Mouse (Mus musculus): ENCODE results near the gene Ralgps1.
"Not testable (repeated sequence)": the region's sequence is repeated elsewhere in the genome, so short reads cannot be mapped to it uniquely, and the experiment has no call there.

Ralgps1 gene

DNA sequence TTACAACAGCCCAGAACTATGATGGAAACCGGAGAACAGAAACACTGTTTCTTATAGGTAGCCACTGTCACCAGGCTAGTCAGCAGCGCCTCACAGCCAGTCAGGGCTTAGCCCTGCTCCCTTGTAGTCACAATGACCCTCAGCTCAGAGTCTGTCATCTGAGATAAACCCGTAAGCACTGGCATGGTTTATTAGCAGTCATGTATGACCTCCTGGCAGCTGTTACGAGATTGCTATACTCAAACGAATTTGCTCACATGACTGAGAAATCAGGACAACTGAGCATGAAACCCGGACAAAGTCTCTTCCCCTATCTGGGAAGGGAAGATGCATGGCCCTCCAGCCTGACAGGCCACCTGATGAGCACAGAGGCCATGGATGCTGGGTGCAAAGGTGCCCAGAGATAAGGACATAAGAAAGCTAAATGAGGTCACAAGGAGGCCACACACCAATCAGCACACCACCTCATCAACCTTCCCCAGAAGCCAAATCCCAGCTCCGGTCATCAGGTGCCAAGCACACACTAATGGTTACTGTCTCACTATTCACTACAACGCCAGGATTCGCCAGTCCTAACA lies 10.1 kb downstream of the Ralgps1 start:
- DNase-seq (ENCODE audit: low spot score in 2 of 2) = no peak

DNA sequence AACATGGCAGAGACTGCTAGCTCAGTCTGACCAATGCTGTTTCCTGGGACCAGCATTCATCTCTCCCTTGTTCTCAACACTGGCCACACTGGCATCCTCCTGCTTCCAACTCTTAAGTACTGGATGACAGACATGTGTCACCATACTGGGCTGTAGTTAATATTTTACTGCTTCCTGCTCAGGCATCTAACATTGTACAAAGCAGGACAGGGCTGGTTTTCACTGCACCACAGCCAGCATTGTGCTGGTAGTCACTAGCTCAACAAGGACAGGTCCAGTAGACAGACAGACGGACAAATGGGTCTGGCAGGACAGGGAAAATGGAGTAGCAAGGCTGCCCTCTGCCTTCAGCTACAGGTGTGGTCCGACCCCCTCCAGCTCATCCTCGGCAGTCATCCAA lies 10.7 kb downstream of the Ralgps1 start:
- DNase-seq (ENCODE audit: low spot score in 2 of 2) = peak in 1 of 2 experiments; percentile 24

DNA sequence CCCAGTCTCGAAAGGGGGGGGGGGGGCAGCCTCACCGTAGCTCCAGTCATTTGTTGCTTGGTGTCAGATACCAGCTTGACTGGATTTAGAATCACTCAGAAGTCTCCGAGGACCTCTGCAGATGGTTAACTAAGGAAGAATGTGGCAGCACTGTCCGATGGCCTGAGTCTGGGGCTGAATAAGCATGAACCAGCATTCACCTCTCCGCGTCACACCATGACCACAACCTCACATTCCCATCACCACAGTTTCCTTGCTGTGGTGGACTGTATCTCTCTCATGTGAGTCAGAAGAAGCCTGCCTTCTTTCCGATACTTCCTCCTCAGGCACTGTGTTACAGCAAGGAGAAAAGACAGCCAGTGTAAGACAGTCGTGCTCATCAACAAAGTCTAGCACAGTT lies 12.1 kb downstream of the Ralgps1 start:
- no peak for DNase-seq (ENCODE audit: low spot score in 2 of 2)

DNA sequence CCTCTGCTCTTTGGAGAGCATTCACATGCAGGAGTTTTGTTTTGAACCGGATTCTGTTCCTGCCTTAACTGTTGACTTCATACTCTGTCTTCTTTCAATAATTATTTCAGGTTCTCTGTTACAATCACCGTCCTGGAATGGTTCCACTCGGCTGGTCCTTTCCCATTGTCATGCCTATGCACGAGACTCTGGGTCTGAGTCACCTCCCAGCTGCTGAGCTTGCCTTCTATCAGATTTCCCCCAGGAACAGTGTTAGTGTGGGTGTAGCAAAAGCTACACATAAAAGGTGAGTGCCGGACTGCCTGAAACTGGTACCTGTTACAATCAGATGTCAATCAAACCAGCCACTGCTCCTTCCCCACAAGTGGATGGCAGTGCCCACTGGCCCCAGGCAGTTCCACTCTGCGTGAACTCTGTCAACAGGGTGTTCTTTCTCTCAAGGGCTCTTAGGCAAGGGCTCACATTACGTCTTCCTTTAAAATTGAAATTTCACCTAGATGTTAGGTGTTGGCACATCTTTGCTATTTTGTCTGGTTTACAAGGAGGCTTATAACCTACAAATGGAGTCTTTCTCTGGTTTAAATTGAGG lies 13.9 kb downstream of the Ralgps1 start:
- DNase-seq (ENCODE audit: low spot score in 2 of 2) = no peak

DNA sequence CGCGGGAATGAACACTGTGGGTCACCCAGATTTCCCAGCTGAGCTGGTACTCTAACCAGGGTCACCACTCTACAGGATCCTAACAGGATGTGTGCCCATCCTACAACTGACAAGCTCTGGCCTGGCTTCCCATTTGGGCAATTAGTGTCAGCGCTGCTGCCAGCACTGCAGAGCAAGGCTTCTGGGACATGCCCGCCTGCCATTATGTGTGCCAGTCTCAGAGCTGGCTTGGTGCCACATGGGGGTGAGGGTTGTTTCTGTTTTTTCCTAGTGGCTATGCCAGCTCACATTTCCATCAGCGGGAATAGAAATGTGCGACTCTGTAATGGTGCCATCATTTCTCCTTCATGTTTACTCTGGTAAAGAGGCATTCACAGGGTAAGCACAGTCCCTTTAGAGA lies 15.7 kb downstream of the Ralgps1 start:
- peak; percentile 92 to 94 for DNase-seq (ENCODE audit: low spot score in 2 of 2)

DNA sequence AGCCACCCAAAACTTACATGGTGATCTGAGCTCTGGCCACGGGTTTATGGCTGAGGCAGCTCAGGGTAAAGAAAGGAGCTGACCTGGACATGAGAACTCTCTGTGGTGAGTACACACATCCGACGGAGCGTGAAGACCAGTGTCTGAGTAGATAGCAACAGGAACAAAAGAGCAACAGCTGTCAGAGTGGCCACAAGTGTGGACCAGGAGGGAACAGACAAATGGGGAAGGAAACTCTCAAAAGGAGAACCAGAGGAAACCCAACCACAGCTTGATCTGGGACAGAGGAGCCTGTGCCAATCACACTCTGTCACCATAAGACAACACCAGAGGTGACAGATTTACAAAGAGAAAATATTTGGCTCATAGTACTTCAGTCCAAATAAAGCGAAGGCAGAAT lies 17.9 kb downstream of the Ralgps1 start:
- peak in 1 of 2 experiments; percentile 46 for DNase-seq (ENCODE audit: low spot score in 2 of 2)

DNA sequence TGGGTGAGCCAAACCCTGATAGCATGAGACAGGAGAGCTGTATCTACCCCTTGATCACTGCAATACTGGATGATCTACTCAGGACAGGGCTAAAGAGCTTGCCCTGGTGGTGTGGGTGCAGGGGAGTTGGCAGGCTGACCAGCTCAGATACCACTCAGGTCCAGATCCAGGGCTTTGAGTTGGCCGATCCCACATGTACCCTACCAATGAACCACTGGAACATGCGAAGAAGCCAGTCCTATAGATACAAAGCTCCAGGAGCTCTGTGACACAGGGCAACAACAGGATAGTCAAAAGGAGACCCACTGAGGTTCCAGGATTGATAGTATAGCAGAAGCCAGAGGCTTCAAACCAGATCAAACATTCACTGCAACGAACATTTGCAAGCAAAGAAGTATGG lies 19.8 kb downstream of the Ralgps1 start:
- no peak for DNase-seq (ENCODE audit: low spot score in 2 of 2)

DNA sequence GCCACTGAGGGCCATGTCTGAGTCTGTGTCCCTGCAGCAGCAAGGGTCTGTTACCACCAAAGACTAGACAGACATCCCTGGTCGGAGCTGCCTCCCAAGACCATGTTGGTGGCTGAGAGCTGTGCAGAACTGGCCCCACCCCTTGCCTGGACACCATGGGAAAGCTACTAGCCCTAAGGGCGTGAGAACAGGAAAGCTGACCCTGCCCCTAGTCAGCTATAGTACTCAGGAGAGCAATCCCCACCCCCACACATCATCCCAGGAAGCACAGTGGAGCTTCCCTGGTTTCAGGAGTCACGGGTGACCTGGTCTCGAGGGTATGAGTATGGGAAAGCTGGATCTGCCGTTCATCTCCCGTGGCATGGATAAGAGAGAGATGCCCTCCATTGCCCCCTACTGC lies 20.4 kb downstream of the Ralgps1 start:
- no peak for DNase-seq (ENCODE audit: low spot score in 2 of 2)

DNA sequence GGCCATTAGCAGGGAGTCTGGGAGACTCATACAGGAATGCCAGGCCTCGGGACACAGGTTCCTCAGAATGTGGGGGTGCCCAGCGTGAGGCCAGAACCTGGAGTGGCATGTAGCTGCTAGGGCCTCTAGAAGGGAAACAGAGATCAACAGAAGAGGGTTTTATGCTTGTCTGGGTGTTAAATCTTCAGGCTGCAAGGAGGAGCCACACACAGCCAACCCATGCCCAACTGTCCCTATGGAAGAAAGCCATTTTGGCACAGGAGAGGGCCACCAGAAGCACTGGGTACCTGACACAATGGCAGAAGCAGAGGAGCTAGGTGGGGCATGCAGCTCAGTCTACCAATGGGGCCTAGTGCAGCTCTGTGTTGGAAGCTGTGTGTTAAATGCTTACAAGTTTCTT lies 21.7 kb downstream of the Ralgps1 start:
- no peak for DNase-seq (ENCODE audit: low spot score in 2 of 2)

DNA sequence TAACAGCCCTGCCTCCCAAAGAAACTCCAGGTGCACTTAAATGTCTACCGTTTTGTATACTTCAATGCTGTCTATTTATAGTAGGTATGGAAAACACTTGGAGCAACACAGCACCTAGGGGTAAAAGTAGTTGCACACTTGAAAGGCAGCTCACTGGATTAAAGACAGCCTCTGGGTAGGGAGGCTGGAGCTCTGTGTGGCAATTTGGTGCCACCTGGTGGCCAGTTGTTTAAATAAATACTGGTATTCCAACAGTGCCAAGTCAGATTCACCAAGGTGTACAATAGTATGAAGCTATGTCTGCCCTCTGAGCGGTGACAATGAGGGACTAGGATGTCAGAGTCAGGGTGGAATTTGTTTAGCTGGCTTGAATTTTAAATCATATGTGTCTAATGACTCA lies 22.2 kb downstream of the Ralgps1 start:
- DNase-seq (ENCODE audit: low spot score in 2 of 2) = peak; percentile 83 to 86

DNA sequence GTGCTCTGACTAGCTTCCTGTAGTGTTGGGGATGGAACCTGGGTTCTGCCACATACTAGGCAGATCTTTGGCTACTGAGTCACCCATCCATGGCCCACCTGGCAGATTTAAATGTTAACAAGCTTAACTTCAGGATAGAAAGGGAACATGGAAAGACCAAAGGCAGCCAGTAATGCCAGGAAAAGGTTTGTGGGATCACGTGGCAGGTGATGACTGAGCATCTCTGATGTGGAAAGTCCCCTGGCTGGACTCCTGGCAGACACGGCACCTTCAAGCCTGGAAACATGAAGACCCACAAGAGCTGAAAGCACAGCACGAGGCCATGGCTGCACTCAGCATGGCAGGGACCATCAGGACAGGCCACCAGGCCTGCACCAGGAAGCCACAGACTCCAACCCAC lies 23.0 kb downstream of the Ralgps1 start:
- DNase-seq (ENCODE audit: low spot score in 2 of 2) = no peak

DNA sequence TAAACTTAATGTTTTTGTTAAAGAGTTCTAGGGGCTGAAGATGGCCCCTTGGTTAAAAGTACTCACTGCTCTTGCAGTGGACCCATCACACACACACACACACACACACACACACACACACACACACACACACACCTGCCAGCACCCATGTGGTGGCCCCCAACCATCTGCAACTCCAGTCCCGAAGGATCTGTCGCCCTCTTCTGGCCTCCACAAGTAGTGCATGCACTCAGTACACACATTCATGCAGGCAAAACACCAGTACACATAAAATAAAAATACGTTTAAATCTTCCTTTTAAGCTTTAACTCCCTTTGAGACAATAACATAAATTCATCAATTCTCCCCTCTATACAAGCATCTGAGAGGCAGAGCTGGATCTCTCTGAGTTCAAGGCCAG lies 23.7 kb downstream of the Ralgps1 start:
- peak; percentile 69 to 74 for DNase-seq (ENCODE audit: low spot score in 2 of 2)

DNA sequence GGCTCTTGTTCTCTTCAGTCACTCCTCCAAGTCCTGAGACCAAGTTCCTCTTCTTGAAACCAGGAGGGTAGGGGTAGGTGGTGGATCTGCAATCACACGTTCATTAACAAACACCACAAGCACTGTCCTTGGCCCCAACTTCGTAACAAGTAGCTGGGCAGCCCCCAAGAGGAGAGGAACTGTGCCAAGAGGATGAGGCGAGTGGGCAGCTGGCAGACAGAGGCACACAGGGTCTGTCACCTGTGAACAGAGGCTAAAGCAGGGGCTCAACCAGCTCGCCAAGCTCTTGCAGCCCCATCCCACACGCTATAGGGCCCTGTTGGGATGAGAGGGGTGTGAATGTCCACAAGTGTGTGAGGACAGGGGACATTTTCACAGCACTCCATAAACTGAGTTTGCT lies 24.5 kb downstream of the Ralgps1 start:
- DNase-seq (ENCODE audit: low spot score in 2 of 2) = no peak

DNA sequence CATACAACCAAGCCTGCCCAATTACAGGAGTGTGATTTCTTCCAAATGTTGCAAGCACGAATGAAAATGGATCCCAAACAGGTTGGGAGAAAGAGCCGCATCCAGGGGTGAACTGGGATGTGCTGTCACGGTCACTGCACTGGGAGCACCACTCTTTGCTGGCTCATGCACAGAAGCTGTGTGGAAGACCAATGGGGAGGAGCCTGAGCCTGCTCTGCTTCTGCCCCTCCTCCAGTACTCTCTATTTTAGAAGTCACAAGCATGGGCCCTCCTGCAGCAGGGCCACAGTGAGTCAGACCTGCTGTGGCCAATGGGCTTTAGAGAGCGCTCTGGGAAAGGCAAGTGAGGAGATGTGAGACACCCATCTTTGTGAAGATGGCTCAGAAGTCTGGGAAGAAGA lies 25.3 kb downstream of the Ralgps1 start:
- DNase-seq (ENCODE audit: low spot score in 2 of 2) = no peak

DNA sequence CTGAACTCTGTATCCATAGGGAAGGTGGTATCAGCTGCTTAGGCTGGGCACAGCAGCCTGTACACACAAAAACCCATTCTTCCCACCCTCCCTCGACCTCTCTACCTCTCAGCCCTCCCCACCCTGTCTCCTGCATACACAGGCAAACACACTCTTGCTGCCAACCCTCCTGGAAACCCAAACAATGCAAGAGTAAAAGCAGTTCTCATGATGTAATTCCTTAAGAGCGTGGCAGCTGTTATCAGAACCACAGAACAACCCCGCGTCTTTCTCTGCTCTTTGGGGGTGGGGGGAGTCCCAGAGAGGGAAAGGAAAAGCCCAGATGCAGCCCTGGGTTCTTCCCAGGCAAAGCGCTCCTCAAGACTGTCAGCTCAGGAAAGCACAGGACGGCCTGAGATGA lies 25.8 kb downstream of the Ralgps1 start:
- no peak for DNase-seq (ENCODE audit: low spot score in 2 of 2)

DNA sequence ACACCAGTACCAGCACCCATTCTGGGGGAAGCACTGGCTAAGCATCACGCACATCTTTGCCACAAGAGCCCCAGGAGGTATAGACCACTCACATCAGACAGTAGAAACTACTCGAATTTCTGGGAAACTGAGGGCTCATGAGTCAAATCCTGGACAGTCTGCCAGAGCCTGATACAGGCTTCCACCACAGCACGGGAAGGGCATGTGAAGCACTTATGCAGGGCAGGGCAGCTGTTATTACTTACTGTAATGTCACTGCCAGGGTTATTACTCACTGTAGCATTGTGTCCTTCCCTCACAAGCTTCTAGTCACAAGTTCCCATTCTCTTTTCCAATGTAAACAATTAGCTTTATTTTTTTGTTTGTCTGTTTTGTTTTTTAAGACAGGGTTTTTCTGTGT lies 27.9 kb downstream of the Ralgps1 start:
- DNase-seq (ENCODE audit: low spot score in 2 of 2) = no peak

DNA sequence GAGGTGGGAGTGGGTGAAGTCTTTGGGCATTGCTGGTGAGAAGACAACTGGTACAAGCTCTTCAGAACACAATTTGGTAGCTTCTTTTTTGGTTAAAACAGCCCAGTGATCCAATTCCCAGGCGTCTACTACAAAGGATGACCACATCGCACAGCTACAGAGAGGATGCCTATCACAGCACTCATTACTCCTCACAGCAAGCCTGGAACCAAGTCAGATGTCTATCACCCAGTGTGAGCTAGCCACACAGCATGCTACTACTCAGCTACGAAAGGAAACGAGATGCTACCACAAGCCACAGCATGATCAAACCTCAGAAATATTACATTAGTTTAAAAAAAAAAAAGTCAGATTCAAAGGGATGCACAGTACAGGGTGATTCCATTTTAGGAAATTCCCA lies 29.1 kb downstream of the Ralgps1 start:
- no peak for DNase-seq (ENCODE audit: low spot score in 2 of 2)

DNA sequence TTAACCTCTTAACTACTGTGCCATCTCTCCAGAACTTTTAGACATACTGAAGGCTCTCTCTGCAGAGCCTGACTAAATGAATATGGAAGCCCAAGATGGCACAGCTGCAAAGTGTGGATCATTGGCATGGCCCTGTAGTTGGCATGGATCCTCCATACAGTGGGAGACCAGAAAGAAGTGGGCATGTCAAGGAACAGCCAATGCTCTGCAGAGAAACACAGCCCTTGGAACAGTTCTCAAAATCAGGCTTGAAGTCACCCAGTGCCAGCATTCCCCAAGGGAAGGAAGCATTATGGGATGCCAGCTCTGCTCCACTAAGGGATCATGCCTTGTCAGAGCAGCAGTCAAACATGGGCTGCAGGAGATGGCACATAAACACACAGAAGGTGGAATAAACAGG lies 35.5 kb downstream of the Ralgps1 start:
- no peak for DNase-seq (ENCODE audit: low spot score in 2 of 2)

DNA sequence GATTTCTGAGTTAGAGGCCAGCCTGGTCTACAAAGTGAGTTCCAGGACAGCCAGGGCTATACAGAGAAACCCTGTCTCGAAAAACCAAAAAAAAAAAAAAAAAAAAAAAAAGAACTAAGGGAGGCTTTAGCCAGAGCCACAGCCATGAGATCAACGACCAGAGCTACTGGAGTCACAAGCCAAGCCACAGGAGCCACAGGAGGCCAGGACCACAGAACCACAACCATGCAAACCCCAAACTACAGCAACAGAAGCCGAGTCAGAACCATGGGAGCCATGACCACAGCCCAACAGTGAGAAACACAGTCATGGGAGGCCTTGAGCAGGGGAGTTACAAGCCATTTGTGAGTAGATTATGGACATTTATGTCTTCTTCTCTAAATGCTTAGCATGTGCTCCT lies 41.7 kb downstream of the Ralgps1 start:
- no peak for DNase-seq (ENCODE audit: low spot score in 2 of 2)

DNA sequence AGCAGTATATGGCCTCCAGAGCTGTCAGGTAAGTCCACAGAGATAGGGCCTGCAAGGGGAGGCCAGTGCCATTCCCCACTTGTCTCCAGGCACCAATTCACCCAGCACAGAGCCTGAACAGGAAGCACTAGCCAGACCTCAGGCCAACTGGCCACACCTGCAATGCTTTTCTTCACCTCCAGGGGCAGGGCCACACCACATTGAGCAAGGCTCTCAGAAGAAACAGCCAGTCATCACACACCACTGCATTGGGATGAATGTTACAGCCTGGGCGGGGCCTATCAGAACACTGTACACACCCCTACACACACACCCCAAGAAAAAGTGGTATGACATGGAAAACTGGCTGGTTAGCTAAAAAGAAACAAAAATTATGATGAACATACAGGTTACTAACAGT lies 42.3 kb downstream of the Ralgps1 start:
- DNase-seq (ENCODE audit: low spot score in 2 of 2) = no peak

DNA sequence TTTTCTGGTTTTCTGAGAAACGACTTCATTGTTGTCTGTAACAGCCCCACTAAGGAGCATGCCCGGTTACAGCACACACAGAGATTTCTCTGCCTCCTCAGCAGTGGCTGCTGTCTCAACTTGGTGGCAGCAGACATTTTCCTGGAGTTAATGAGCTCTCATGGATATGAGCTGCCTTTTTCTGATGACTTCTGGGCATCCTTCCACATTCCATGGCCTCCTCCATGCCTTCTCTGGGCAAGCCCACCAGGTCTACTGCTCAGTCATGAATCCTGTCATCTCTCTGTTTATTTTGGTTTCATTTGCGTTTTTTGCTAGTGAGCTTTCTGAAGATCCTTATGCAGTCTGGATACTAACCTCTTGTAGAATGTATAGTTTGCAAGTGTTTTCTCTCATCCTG lies 45.9 kb downstream of the Ralgps1 start:
- no peak for DNase-seq (ENCODE audit: low spot score in 2 of 2)

DNA sequence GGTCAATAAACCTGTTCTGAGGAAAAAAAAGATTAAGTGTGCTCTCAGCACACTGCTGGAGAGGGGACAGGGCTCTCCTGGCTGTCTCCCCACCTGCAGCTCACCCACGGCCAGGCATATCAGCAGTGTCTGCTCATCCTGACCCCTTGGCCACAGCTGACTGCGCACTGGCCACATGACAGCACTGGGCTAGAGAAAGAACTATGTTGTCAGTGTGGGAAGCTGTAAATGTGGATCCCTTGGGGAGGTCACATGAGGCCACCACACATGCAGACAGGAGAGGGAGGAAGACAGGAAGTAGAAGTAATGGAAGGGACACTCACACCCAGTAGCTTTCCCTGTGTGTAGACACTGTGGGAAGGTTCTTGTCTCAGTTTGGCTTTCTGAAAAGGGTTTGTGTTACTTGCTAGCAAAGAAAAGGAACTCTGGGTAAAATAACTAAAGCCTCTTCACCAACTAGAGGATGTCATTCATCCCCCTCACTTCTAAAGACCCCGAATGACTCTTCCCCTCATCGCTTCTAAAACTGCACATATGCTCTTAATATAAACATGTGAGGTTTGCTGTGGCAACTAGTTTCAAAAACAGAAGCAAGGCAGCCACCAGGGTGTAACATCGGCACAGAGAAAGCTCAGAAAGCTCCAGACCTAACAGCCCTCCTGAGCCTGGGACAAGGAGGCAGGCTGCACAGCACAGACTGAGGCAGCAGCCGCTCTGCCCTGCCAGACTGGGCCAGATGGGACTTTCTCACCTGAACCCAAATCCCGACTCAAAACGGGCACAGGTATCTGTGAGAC lies 47.3 kb downstream of the Ralgps1 start:
- no peak for DNase-seq (ENCODE audit: low spot score in 2 of 2)

DNA sequence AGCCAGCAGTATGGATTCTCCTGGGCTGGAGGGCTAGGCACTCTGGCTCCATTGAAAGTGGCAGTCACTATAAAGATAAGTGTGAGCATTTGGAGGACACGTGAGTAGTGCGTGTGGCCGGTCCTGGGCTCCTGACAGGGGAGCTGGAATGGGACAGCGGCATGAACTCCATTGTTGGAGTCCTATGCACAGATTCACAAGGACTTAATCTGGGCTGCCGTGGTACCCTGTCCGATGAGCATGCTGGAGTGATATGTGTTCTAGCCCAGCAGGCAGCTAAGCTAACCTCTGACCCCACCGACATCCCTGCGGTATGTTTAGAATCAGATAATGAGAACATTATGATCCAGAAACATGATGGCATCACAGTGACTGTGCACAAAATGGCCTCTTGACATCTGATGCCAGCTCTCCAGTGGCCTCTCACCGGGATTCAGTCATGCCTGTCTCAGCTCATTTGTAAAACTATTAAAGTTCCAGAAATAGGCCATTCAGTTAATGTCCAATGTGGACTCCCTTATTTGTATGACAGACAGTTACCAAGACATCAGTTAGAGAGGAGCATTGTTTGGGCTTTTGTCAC lies 48.2 kb downstream of the Ralgps1 start:
- not testable (repeated sequence) for DNase-seq (ENCODE audit: low spot score in 2 of 2)
